Mouse (Mus musculus): ENCODE measurements at regions not wholly inside any gene's neighbourhood (a gene's known extent, or its start where the extent isn't known, plus 50 kb on each side); places are given as distances from the start of the nearest gene placed in this dataset.

DNA sequence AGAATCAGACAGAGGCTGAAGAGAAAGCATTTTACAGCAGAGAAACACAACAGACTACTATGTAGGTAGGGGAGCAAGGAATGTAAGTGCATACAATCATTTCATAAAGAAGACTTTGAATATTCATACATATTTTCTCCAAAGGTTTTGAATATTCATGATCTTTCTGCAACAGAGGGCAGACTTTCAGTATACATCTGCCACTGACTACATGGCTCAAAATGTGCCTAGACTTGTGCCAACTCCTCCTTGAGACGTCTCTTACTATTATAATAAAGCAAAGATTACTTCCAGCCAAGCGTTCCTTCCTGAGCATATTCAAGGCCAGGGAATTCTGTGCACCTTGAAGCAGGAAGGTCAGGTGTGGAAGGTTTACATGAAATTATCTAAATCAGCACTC is 333.3 kb downstream of the Kcns3 start:
- no peak for TF ChIP-seq CTCF (conservative IDR thresholded peaks at IDR 0.05; ENCODE audit: low read length)
- TF ChIP-seq POU5F1 (IDR thresholded peaks at IDR 0.05; ENCODE audit: borderline replicate concordance, low read length), result no peak
- no peak for TF ChIP-seq NANOG (IDR thresholded peaks at IDR 0.05; ENCODE audit: borderline replicate concordance, low read length)

Data from E14TG2a.4 (cell line).